Mouse (Mus musculus) granulocyte monocyte progenitor cell, adult 5-6 weeks (primary cell): ENCODE measurements around the gene Snx21. TPM values are rescaled to one million over a fixed set of nuclear protein-coding genes. Genes with fewer than 3 reads are reported as not detected.

Experiments used
- ATAC-seq: replicated peaks from 2 replicates; pipeline ENCODE4 v1.8.0; 2016; ENCODE audit warnings: mild to moderate bottlenecking, moderate TSS enrichment, inconsistent platforms; ENCODE audit not compliant: poor library complexity, severe bottlenecking
- total RNA-seq, 2 experiments: library from RNA; stranded (forward) in 1 of 2; stranded (reverse) in 1 of 2; fragments of 200-712, 200-1000 nt in 1 of 2; fragments of >200 nt in 1 of 2; fragmentation: Nextera tagmentation in 1 of 2; gene quantifications; 2 replicates each; pipeline ENCODE4 v1.2.3; 2014 to 2017

Gene Snx21
- not detected in 2 replicates for total RNA-seq (2014; fragmentation: Nextera tagmentation)
- 0.17 and 0.77 TPM in 2 replicates for total RNA-seq (2017)

GRCm38 (mm10) chr2:164785481-164786387 lies at the start of gene Snx21:
TSS of gene Snx21 (plus strand) at chr2:164785823.
- peak; percentile 59 for ATAC-seq

GRCm38 (mm10) chr2:164737377-164738090 lies 48.1 kb upstream of the Snx21 start:
- no peak for ATAC-seq

DNA sequence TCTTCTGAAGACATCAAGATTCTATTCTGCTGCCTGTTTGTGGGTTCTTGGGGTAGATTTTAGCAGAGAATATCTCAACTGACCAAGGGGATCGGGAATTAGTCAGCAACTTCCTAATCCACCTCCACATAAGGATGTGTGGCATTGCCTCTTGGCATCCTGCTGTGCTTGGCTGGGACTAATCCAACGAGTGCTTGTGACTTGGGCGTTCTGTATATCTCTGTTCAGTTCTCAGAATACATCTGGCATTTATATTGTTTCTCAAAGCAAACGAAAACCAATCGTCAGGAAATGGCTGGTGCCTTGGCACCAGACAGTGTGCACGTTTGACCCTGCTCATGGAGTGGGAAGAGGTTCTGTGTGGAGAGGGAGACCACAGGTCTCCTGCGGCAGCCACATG lies 45.7 kb upstream of the Snx21 start:
- ATAC-seq: no peak

DNA sequence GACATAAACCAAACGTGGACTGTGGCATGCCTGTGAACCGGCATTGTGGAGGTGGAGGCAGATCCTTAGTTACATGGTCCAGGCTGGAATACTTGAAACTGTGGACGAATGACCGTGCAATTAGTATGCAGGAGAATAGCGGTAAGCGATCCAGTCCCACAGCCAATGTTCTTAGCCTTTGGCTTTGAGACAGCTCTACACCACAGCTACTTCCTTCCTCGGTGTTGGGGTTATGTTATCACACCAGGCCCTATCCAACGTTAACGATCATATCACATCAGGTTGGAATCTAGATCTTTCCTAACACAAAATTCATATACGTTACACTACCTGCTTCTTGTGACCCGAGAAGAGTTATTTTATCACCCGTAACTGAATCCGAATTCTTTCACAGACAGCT lies 40.6 kb upstream of the Snx21 start:
- peak; percentile 56 for ATAC-seq

DNA sequence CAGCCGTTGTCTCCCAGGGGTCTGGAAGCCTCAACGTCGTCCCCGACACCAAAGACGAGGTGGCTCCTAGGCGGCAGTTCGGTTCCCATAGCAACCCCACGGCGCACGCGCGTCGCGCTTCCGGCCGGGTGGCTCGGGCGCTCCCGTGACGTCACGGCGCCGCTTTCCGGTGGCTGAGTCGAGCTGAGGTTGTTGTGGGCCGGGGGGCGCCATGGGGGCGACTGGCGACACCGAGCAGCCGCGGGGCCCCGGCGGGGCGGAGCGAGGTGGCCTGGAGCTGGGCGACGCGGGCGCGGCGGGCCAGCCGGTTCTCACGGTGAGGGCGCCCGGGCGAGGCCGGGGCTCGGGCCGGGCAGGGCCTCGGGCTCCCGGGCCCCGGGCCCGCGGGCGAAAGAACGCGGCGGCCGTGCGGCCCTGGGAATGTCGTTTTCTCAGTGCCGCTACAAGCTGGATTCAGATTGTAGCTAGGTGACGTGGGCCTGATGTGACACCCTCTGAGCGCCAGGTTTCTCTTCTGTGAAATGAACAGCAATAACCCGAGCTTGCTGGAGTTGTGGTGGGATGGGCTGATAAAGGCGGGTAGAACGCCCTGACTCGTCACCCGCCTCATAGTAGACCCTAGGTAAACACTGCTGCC lies 39.7 kb upstream of the Snx21 start, which contains the start of the genes Wfdc3 and Dnttip1:
Gene Wfdc3 (minus strand): TSS at position 89 of the 637 bp plus-strand sequence.
Gene Dnttip1 (plus strand): TSS at position 141 of the 637 bp plus-strand sequence.
- peak; percentile 91 for ATAC-seq

DNA sequence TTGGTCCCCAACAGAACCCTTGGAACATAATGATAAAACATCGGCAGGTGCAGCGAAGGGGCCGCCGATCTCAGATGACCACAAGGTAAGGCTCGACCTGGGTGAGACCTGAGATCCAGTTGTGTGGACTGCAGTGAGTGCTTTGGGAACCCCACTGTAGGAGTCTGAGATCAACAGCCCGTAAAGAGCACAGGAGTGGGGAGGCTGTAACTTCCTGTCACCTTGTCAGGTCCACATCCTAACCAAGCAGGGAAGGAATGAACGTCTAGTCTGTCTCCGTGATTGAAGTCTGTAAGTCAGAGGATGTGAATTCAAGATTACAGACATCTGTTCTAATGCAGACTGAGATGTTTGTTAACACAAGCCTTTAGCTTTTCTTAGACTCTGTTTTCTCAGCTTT lies 38.9 kb upstream of the Snx21 start:
- no peak for ATAC-seq

- no peak for ATAC-seq
Measured at GRCm38 (mm10) chr2:164748191-164748590, 37.4 kb upstream of the Snx21 start.

GRCm38 (mm10) chr2:164748991-164749390 lies 36.6 kb upstream of the Snx21 start:
- ATAC-seq: no peak

GRCm38 (mm10) chr2:164752454-164752853 lies 33.2 kb upstream of the Snx21 start:
- ATAC-seq: no peak

DNA sequence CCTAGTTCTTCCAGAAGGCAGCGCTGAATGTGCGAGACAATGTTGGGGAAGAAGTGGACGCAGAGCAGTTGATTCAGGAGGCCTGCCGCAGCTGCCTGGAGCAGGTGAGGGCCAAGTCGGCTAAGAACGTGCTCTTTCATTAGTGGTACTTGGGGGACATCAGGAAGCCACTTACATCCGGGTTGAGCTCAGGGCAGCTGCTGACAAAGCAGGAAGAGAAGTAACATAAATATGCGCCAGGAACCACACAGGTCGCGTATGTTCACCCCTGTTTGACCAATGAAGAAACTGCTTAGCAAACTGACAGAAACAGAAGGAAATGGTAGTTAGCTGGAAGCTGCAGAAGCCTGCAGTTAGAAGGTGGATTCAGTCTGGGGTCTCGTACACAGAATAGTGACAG lies 31.5 kb upstream of the Snx21 start:
- peak; percentile 55 for ATAC-seq

DNA sequence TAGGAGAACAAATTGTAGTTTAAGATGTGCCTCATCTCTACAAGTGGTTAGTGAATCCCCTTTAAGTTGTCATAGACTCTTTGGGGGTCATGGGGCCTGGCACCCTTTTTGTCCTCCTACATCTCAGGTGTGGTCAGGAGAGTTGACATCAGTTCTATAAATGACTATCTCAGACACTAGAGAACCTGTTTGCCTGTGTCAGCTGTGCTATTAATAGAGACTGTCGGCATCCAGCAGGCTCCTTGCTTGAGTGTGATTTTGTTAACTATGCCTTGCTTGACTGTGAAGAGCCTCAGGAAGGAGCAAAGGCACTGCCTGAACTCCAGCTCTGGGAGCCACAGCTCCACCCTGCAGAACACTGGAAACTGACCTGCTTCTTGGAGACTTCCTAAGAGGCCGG lies 30.8 kb upstream of the Snx21 start:
- no peak for ATAC-seq

- no peak for ATAC-seq
Measured at GRCm38 (mm10) chr2:164757841-164758240, 27.8 kb upstream of the Snx21 start.

DNA sequence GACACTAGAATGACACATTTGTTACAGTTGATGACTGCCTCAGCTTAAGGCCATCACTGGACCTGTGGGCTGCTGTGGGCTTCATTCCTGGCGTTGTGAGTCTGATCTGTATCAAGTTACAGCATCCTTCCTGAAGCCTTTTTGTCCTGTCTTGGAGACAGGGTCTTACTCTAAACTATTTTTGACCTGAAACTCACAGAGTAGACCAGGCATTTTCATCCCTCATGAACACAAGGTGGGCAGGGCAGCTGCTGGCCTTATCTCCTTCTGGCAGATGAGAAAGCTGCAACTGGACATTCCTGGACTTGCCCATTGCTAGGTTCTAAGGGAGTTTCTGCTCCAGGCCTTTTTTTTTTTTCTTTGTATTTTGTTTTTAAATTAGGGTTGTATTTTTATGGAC lies 26.9 kb upstream of the Snx21 start:
- ATAC-seq: no peak

DNA sequence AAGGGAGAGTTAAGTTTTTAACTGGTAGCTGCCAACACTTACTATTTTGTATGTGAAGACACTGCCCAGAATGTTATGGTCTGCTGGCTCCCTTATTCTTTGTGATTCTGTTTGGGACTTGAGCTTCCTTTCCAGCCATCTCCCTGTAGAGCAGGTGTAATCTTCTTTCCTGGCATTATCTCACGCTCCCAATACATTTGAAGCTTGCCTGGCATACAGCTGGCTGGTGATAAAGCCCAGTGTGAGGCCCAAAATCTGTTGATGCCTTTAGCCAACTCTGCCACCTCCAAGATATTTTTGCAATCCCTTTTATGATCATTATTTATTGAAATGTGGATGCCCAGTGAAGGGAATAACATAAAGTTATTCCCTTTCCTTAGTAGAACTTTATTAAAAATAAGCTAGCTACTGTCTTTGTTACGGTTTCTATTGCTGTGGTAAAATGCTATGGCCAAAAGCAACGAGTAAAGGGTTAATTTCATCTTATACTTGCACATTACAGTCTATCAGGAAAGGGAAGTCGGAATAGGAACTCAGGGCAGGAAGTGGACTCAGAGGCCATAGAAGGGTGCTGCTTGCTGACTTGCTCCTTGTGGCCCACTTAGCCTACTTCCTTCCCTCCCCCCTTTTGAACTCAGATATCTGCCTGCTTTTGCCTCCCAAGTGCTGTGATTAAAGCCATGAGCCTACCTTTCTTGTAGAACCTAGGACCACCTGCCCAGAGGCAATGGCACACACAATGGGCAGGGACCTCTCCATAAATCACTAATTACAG lies 25.4 kb upstream of the Snx21 start:
- ATAC-seq: peak; percentile 61

GRCm38 (mm10) chr2:164761502-164761901 lies 24.1 kb upstream of the Snx21 start:
- no peak for ATAC-seq

DNA sequence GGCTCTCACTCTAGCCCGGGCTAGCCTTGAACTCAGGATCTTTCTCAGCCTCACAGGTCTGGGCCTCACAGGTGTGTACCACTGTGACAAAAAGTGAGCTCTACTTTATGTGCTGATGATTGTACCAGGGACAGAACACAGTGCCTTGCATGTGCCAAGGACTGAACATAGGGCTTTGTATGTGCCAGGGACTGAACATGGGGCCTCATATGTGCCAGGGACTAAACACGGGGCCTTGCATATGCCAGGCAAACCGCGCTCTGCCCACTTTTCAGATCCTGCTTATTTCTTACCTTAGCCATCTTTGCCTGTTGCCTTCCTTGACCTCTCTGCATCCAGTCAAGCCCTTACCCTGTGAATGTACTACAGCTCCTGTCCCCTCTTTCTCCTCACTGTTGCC lies 23.7 kb upstream of the Snx21 start:
- ATAC-seq: no peak

DNA sequence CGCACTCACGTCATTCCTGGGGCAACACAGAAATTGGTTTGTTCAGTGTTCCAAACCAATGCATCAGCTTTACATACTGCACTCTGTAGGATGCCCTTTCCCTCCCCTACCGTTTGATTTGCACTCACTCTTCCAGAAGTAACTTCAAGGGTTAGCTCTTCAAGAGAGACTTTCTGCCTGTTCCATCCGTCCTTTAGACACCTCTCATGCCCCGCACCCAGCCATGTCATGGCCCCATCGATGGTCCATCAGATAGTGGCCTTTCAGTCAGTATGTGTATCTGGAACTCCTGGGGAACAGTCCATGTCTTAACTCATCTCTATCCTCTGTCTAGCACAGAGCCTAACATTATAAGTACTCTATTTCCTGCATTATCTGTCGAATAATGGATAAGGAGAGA lies 23.0 kb upstream of the Snx21 start:
- ATAC-seq: no peak

DNA sequence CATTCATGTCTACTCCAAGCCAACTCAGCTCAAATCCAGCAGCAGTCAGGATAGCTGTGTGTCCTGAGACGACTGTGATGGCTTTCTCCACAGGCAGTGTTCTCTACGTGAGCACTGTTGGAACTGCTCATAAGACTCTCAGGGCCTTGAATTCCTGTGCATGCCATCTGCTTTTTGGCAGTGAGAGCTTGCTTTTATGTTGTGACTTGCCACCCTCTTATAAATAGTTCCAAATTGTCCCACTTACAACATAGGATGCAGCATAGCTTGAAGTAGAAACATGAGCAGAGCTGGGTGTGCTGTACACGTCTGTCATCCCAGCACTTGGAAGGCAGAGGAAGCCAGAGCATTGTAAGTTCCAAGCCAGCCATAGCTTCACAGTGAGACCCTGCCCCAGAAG lies 19.8 kb upstream of the Snx21 start:
- ATAC-seq: no peak

DNA sequence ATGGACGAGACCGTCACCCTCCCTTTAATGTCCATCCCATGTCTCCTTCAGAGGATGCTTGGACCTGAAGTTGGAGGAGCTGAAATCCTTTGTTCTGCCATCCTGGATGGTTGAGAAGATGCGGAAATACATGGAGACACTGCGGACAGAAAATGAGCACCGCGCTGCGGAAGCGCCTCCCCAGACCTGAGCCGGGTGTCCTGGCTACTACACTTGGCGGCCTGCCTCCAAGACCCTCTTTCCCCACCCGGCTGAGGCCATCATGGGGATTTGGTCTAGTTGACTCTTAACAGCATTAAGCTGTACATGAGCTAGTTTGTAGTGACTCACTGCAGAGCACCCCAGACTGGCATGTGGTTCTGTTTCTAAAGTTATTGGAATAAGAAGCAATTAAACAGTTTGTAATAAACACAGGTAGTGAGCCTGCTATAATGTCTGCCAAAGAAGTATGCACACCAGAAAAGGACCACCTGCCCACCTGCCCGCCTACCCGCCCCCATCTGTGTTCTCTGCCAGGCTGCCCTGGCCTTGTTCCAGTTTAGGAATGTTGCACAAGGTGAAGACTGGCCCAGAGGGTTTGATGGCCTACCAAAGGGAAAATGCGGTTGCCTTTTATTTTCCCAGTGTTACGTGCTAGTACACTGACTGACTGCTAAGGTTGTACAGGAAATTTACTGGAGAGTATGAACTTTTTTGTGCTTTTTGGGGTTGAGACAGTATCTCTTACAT lies 17.6 kb upstream of the Snx21 start:
- no peak for ATAC-seq
